Mouse (Mus musculus) brain, embryonic 14.5 days (tissue): Measurements from ENCODE around the gene Ctf1. TPM values are rescaled to one million over a fixed set of nuclear protein-coding genes. Genes with fewer than 3 reads are reported as not detected.
"Not testable (repeated sequence)": the region's sequence is repeated elsewhere in the genome, so short reads cannot be mapped to it uniquely, and the experiment has no call there.

Experiments used
- DNase-seq: peaks from one replicate; pipeline ENCODE4 v3.0.0-alpha.2; 2011; ENCODE audit warnings: low read depth
- CTCF ChIP-seq: fragments of 200-500 bp; IDR thresholded peaks from 2 replicates; pipeline ENCODE4 v1.5.1; 2012; ENCODE audit warnings: inconsistent platforms, mild to moderate bottlenecking, moderate library complexity, borderline replicate concordance; ENCODE audit not compliant: insufficient read depth, insufficient read length; ENCODE audit errors: extremely low read depth
- POLR2A ChIP-seq: fragments of 200-500 bp; IDR thresholded peaks from 2 replicates; pipeline ENCODE4 v1.6.1; 2012; ENCODE audit warnings: mild to moderate bottlenecking, inconsistent platforms, borderline replicate concordance; ENCODE audit not compliant: poor library complexity, insufficient read depth, insufficient read length, severe bottlenecking; ENCODE audit errors: extremely low read depth
- polyA plus RNA-seq: library from polyadenylated mRNA; depleted of rRNA; stranded (reverse); fragments of >200 nt; gene quantifications from 2 replicates; pipeline ENCODE4 v1.2.3, GENCODE M21; 2012

Gene Ctf1
- polyA plus RNA-seq, 1 experiment: 8.0 TPM

GRCm38 (mm10) chr7:127680541-127680940 is 32.0 kb upstream of the Ctf1 start:
- TF ChIP-seq POLR2A: no peak
- TF ChIP-seq CTCF: no peak
- DNase-seq: no peak

- TF ChIP-seq POLR2A (no peak), CTCF (no peak)
- DNase-seq: no peak
Observed at GRCm38 (mm10) chr7:127681888-127682553, 30.5 kb upstream of the Ctf1 start.

DNA sequence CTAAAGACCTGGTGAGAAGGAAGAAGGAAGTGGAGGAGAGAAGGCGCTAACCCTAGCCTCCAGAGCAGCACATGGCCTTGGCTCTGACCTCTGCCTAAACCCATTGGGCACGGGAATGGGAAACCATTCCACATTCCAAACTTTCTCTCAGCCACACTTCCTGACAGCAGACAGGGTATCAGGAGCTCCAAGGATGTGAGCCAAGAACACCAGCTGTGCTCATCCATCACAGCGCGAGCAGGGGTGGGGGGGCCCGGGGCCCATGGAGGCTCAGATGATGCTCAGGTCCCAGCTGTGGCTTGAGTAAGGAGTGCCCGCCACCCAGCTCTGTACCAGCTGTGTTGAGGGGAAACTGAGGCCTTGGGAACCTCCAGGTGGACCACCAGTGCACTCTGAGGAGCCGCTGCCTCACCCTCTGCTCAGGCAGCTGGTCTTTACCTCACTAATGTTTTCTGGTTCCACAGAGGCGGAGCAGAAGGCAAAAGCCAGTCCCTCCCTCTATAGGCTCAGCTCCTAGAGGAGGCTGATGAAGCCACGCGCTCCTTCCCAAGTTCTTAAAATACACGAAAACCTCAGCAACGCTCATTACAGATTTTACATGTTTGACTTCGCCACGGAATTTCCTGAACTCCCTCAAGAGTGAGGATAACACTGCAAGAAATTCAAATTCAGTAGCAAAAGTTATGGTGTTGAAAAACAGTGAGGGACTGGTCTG is 27.1 kb upstream of the Ctf1 start:
- peak; percentile 3 for DNase-seq

GRCm38 (mm10) chr7:127686740-127687449 is 25.6 kb upstream of the Ctf1 start:
- TF ChIP-seq POLR2A (no peak), CTCF (no peak)

More for the DNA sequence above, 27.1 kb upstream of the Ctf1 start:
- TF ChIP-seq CTCF (no peak), POLR2A (no peak)

GRCm38 (mm10) chr7:127688935-127689334 is 23.6 kb upstream of the Ctf1 start:
- TF ChIP-seq CTCF: no peak
- no peak for TF ChIP-seq POLR2A
- DNase-seq: no peak

More at GRCm38 (mm10) chr7:127686740-127687449, 25.6 kb upstream of the Ctf1 start:
- DNase-seq: no peak

- DNase-seq: no peak
- TF ChIP-seq CTCF (no peak), POLR2A (no peak)
Observed at GRCm38 (mm10) chr7:127689626-127690280, 22.8 kb upstream of the Ctf1 start.

- peak; percentile 86 for DNase-seq
- TF ChIP-seq CTCF (no peak), POLR2A (peak; percentile 11; the same call in 1 of the 2 replicates)
Observed at GRCm38 (mm10) chr7:127691221-127691989, 21.1 kb upstream of the Ctf1 start.

- DNase-seq: no peak
- TF ChIP-seq CTCF: no peak
- TF ChIP-seq POLR2A: no peak
Observed at GRCm38 (mm10) chr7:127693290-127693689, 19.2 kb upstream of the Ctf1 start.

GRCm38 (mm10) chr7:127693730-127694129 is 18.8 kb upstream of the Ctf1 start:
- DNase-seq: not testable (repeated sequence)

DNA sequence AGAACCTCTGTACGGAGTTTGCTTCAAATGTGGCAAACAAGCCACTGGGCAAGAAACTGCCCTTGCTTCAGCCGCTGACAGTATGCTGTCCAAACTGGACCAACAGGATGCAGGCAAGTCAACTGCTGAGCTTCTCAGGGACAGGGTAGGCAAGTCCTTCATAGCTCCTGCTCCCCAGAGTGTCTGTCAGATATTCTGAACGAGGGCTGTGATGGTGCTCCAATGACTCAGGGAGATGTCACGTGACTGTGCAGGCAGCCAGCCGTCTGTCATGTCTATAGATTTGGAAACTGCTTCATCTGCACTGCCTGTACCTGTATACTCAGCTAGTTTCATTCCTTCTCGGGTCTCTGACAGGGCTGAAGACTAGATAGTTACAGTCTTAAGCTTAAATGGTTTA is 13.6 kb upstream of the Ctf1 start:
- TF ChIP-seq CTCF (no peak), POLR2A (no peak)
- no peak for DNase-seq
